Mouse (Mus musculus) lung, adult 18-20 months (tissue): ENCODE measurements around the gene Ereg.
A peak's percentile ranks its signal among the peaks of the same experiment; 100 is the strongest.

Experiments used
- DNase-seq, 2 experiments: peaks; one replicate each; pipeline ENCODE4 v3.0.0; 2022; ENCODE audit warnings: mixed read lengths in 2 of 2

Ereg gene

DNA sequence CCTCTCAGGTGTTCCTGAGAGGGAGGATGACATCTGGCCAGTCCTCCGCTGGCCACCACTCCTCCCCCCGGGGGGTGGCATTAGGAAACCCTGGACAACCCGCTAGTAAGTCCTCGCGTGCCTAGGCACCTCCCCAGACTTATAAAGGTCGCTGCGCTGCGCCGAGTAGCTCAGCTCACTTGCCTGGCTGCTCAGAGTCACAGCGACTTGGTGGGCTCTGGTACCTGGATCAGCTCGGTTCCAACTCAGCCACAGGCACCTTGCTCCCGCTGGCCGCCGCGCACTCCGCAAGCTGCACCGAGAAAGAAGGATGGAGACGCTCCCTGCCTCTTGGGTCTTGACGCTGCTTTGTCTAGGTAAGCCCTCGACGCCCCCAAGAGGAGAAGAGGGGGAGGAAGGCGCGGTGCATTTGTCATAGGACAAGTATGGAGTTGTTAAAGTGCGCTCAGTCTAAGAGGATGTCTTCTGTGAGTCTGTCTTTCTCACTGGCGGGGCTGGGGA, at the start of gene Ereg:
Ereg (plus strand) TSS at position 173 of the 501 bp plus-strand sequence.
- peak; percentile 5 to 11 for DNase-seq

DNA sequence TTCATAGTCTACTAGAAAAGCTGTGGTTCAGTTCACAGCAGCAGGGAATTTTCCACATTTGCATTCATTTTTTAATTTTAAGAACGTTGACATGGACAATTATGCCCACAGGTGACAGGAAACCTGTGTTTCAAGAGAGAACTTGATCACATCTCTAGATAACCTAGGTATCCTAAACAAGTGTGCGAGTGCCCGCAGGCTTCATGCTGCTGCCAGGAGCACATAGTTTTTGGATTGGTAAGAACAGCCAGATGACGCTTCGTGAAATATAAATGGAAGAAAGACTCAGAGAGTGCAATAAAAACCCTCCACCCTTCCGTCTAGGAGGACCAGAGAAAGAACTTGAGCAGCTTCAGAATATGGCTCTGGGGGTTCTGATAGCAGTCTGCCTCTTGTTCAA, 47.3 kb upstream of the Ereg start, which contains the start of gene Epgn:
Epgn (plus strand) TSS at position 301 of the 400 bp plus-strand sequence.
- DNase-seq, result no peak

DNA sequence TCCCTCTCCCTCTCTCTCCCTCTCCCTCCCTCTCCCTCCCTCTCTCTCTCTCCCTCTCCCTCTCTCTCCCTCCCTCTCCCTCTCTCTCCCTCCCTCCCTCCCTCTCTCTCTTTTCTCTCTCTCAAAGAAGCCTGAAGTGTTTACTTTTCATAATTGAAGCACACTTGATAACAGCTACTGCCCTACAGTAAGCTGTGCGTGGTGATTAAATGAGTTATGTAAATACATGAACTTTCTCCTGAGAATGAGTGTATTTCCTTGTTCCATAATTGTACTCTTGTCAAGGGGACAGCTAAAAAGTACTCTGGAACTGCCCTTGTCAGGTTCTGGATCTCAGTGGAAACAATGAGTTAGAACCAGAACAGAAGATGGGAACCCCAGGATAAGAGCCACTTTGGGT, 46.6 kb upstream of the Ereg start:
- no peak for DNase-seq

DNA sequence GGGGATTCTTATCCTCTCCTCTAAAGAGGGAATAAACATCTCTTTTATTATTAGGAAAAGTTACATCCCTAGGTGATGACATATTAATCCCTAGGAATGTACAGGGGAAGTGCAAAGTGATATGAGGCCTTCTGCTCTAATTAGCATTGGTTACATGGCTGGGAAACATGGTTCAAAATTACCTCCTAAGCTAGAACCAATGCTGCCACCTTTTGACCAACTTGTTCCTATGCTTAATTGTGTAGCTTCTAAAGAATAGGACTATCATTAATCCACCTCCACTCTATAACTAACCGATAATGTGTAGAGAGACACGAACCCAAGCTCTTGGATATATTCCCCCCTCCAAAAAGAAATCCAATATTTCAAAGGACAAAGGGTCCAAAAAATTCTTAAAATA, 43.8 kb upstream of the Ereg start:
- DNase-seq, result peak in 1 of 2 experiments; percentile 16

DNA sequence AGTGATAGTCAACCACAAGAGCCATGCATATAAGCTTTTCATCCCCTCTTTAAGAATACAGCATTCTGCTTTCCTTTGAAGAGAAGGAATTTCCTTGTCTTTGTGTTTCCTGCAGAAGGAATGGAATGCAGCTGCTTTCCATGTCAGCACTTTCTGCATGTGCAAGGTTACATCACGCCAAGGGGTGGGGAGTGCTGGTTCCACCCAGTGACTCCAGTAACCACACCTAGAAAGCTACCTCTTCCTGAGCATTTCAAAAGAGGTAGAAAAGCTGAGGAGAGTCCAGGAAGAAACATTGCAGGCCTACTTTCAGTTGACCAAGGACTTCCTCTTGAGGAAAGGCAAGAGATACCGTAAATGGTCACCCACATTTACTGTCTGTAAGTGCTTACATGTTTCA, 39.1 kb upstream of the Ereg start:
- DNase-seq, result peak; percentile 21 to 48

DNA sequence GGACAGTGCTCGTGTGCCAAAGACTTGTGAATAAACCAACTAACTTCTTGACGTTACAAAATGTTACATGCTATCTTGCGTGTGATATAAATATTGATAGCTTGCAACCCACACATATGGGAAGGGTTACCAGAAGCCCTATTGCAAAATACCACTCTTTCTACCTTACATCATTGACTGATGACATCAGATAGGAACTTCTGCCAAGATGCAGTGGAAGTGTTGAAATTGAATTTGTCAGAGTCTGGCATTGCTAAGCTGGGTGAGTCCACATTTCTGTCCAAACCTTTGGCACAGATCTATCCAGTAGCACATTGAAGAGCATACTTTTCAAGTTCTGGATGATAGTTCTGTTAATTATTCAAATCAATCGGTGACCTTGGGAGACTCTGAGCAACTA, 37.8 kb upstream of the Ereg start:
- DNase-seq, result peak; percentile 5 to 30

DNA sequence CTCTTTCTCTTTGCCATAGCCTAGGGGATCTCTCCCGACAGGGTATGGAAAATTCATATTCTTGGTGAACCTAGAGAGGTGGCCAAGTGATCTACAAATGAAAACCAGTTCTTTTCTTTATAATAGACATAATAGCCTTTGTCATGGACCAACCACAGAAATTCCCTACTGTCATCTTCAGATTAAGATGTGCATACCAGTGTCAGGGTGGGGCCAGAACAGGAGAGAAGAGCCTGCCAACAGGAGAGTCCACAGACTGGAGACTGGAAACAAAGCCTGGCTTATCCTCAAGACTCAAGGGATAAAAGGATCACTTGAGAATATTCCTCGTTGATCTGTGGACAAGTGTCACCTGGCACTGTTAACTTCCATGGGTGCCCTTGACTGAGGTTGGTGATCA, 36.7 kb upstream of the Ereg start:
- no peak for DNase-seq

DNA sequence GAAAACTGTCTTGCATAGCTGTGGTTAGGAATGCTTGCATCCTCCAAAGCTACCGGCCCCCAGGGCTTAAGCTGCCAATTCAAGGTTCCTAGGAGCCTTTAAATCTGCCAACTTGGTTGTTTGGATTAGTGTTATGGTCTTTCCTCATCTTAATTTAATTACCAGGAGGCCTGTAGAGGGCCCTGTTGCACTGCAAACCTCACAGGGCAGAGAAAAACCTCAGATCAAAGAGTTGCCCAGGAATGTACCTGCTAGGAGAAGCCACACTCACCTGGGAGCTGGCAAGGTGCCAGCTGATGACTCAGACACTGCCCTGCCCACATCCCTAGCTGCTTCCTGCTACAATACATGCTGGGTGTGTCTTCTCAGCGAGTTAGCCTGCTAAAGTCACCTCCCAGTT, 35.9 kb upstream of the Ereg start:
- DNase-seq, result peak; percentile 49 to 80

DNA sequence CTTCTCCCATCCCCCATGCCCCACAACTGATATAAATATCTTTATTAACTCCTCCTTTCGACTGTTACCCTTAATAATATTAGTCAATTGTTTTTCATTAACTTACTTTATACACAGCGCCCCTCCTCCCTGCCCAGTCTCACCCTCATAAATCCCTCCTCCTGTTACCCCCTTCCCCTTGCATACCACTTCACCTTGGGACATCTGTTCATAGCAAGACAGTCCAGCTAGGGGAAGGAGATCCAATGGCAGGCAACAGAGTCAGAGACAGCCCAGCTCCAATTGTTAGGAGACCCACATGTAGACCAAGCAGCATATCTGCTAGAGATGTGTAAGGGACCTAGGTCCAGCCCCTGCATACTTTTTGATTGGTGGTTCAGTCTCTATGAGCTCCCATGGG, 35.5 kb upstream of the Ereg start:
- DNase-seq, result no peak

DNA sequence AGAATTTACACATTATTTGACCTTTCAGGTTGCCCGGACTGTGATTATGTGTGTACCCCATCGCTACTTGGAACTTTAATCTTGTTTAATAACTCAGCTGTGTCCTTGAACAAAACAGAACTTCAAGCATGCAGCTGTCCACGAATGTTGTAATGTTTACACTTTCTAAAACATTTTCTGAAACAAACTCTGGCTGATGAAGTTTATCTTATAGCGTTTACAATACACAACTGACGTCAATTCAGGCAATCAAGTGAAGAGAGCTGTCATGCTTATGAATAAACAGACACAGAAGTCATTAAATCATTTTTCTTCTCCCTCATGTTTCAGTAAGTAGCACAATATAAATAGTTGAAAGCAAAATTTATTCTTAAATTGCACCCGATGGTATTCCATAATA, 26.4 kb upstream of the Ereg start:
- no peak for DNase-seq

DNA sequence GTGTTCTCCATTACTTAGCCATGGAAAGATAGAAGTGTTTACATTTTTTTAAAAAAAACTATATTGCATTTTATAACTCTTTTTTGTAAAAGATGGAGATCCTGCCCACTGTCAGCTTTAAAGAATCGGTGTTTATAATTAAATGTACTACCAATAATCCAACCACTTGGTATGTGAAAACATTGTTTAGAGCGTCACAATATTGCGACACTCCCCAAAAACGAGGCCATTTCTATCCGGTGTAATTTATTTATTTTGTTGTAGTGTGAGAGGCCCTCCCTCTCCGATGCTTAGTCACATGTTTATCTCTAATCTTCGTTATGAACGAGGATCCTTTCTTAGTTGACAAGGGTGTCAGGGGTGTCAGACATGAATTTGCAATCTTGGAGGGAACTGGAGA, 26.0 kb upstream of the Ereg start:
- no peak for DNase-seq

DNA sequence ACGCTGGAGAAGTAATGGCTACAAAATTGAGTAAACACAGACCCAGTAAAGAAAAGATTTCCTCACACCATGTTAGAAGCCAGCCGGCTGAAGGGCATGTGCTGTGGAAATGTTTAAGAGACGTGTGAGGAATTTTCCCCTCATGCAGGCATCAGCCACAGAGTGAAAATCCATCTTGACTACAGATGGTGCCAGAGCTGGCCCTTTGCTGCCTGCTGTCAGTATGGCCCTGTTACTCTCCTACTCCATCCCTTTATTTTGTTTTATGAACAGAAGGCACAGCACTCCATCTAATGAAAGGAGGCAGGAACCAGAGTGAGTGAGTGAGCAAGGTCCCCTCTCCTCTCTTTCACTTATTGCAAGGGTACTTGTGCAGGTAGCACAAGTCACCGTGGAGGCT, 2.1 kb upstream of the Ereg start:
- no peak for DNase-seq

DNA sequence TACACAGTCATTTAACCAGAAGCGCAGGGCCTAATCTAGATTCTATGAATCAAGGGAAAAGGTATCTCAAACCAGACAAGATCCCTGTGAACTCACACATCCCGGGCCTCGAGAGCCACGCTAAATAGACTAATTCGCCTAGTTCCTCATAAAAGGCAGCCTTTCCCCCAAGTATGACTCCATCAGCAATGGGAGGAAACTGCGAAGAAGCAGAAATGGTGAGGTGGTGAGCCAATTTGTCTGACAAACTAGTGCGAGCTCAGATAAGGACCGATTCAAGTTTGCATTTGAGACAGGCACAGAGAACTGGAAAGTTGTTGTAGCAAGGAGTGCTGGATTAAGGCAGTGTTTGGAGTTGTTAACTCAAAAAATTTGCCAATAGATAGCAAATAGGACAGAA, 796 bp upstream of the Ereg start:
- DNase-seq, result no peak

DNA sequence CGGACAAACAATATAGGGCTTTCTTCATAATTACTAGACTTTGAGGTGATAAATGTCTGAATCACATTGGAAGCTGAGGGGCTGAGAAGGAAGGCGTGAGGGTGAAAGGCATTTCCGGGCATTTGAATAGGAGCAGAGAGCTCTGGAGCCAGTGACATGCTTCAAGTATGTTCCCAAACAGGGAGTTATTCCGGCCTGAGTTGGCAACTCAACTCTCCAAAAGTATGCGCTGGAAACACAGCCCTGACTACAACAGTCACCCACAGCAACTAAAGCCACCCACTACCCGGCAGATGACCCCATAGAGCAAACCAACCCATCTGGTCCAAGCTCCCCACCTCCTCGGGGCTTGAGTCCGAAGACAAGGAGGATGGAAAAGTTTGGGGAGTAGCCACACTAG, 396 bp upstream of the Ereg start:
- no peak for DNase-seq

DNA sequence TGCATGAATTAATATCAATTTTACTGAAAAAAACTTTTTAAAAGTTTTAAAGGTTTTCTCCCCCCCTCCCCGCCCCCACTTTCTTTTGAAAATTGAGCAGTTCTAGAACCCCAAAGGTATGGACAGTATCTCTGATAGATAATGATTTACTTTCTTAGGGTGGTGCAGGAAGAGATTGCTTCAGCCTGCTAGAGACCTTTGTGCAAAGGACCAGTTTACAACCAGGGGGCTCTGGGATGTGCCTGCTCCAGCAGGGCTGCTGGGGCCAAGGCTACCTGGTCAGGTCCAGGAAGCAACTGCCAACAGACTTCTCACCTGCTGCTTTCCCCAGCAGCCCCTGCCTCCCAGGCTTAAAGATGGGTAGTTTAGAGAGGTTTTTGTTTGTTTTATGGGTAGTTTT, 599 bp downstream of the Ereg start:
- no peak for DNase-seq

DNA sequence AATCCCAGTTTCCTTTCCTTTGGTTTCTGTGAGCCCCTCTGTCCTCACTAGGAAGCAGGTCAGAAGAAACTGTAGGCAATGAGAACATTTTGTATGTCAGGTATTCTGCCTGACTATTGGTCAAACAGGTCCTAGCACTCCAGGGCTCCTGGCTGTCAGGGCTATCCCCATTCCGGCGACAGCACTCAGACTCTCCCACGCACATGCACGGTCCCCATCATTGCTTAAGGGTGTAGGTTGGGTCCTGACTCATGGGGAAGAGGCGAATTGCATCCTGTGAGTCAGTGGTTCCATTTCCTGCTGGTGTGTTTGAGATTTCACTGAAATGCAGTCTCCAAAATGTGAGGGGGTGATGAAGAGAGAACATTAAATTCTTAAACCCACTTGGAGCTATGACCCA, 8.6 kb downstream of the Ereg start:
- DNase-seq, result peak in 1 of 2 experiments; percentile 5

DNA sequence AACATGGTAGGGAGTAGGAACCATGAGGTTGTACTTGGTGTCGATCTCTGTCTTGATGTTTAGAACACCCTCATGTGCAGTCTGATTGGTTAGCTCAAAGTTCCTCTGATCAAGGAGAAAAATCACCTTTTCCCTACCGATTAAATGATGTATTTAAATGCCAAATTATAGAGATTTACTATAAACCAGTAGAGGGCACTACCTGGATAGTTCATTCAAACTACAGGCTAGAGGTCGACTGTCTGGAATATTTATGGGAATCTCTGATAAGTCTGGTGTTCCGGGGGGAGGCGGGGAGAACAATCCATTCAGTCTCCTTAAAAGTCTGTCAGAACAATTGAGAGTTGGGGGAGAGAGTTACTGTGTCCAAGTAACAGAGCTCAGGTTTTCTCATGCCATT, 10.9 kb downstream of the Ereg start:
- no peak for DNase-seq

DNA sequence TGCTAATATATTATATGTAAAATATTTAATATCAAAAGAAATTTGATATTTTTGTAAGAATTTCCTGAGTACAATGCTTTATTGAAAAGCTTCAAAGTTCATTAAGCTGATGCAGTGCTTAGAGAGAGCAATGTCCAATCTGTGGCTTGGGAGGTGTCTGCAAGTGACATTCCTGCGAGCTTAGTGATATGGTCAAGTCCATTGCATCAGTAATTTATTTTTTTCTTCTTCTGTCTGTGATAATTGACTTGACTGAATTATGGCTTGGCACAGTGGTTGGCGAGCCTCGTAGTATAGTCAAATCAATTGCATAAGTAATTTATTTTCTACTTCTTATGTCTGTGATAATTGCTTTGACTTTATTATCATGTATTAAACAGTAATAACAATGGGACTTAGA, 15.9 kb downstream of the Ereg start:
- no peak for DNase-seq

DNA sequence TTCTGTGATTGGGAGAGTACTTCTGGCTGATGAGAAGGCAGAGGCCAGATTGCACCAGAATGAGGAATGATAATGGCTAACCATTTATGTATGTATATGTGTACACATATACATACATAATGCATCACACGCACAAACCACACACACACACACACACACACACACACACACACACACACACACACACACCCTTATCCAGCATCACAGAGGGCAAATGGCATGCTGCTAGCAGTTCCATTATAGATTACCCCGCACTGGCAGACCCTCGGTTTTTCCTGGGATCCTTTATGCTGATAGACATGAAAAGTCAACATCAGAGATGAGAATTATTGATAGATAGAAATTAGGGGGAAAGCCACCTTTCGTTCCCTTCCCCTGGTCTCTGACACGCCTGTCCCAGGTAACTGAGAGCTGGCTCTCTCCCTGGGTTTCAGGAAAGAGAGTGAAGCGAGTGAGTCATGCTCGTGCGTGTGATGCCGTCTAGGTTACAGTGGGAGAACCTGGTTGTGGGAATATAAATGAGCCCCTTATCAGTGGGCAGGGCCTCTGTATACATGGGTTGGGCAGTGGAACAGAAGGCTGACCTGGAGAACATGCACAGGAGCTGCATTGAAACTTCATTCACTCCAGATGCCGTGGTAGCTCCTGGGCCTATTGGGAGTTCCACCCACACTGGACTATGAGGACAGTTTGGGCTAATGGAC, 23.6 kb downstream of the Ereg start:
- DNase-seq, result no peak

DNA sequence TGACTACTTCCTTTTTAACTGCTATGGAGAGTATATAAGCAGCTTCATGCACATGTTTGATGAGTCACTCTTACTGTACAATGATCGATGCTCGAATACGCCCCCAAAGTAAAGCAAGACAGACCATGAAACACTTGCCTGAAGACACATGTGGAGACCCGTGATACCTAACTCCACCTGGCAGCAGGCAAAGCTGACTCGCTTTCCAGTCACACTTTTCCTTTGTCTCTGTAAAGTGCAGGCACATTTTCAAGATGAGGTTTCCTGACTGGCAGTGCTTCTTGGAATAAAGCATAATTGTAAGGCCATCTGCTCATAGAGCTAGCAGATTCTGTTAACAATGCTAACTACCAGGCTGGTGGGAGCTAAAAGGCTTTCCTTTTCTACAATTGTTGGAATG, 27.3 kb downstream of the Ereg start:
- no peak for DNase-seq

DNA sequence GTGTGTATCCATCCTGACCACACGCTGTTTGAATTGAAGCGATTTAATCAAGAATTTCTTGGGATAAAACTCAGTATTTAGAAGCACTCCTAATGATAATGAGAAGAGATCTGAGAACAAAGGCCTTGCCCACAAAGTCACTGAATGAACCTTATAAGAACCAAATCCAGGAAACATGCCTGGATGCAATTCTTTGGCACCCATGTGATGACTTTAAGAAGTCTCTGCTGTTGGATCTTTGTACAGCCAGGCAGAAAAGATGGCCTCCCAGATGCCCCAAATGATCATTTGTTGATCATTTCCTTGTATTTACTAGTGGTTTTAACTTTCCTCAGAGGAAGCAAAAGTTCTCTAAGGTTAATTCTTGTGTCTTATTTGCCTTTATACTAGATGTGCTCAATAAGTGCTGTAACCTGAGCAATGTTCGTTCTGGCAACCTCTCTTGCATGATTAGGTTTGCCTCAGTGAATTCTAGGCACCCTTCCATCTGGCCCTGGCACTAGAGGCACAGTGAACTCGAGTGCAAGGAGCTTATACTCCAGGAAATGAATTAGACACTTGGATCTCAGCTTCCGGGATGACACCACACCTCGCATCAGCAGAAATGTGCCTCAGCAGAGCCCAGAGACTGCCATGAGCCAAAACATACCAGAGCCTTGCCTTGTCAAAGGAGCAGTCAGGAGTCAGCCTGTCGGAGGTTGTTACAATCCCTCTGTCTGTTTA, 29.7 kb downstream of the Ereg start:
- DNase-seq, result peak in 1 of 2 experiments; percentile 17

DNA sequence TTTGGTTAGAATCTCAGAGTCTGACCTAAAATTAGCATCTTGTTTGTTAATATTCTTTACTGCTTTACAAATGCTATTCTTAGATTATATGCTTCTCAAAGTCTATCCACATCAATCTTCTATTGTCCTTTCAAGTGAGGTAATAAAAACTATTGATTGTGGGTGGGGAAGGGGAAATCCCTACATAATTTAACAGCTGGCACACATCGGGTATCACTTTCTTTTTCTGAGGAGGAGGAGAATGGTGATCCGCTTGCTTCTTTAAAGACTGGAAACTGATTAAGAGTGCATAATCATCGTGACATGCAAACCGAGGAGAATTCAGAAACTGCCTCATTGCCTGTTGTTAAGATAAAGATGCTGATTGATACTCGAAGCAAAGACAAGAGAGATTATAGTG, 31.8 kb downstream of the Ereg start:
- no peak for DNase-seq

DNA sequence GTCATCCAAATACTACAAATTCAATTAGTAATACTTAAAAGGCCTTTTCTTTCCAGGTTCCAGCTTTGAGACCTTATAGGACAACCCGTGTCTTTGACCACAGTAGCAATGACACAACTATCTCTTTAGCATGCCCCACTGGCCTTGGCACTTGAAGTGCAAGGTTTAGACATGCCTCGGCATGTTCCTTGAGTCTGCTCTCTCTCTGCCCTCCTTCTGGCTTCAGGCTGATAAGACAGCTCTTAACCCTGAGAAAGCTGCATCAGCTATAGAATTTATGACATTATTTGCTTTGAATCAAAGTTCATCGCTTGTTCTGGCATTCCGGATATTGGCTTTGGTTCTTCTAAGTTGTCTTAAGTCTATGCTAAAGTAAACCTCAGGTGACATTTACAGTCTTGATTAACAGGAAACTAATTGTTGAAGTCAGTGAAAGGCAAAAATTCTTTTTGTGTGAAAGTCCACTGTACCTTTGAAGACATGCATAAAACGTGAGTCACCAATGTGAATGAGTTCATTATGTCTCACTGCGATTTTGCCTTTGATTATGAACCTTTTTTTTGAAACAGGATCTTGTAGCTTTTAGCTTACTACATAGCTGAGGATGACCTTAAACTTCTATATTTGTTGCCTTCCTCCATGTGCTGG, 35.7 kb downstream of the Ereg start:
- no peak for DNase-seq

DNA sequence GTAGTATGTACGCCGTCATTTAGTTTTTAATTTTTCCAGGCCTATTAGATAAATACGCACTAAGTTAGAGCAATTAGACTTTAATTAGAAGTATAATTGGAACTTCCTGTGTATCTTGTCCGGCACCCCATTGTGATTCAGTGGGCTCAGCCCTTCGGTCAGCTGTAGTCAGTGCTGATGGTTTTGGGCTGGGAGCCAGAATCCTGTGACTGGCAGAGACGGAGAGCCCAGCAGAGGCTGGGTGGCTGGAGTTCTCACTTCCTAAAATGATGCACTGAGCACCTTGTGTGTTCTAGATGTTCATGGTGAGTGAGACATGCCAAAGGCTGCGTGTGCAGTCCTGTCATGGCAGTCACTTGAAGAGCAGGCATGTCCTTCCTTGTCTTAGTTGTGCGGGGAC, 36.6 kb downstream of the Ereg start:
- no peak for DNase-seq
